Mouse (Mus musculus) myocyte (in vitro differentiated cells): Measurements from ENCODE around the gene Olfr1357.

Experiments
- POLR2A ChIP-seq: IDR thresholded peaks from one replicate; pipeline ENCODE4 v1.6.1; 2011; ENCODE audit warnings: low read depth, mild to moderate bottlenecking, control low read depth, moderate library complexity; ENCODE audit not compliant: insufficient read length
- TCF12 ChIP-seq: IDR thresholded peaks from one replicate; pipeline ENCODE4 v1.6.1; 2011; ENCODE audit warnings: mild to moderate bottlenecking, control low read depth; ENCODE audit not compliant: poor library complexity, insufficient read depth, severe bottlenecking

DNA sequence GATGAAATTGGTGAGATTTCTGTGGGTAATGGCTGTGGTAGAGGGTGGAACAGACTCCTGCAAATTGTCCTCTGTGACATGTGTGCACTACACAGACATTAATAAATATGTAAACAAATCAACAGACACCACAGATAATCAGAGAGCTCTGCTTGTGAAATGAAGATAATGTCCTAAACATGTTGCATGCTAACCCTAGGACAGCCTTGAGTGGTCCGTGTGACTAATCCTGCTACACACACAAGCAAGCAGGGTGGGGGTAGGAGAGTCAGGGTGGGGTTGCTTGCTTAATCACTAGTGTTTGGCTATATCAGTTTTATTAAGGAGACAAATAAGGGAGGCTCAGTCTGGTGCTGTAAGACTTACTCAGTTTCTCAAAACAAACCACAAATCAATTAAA lies 43.3 kb upstream of the Olfr1357 start:
- TF ChIP-seq POLR2A (no peak), TCF12 (no peak)
